Mouse (Mus musculus) heart, postnatal 4 days (tissue): ENCODE measurements around the gene Drd3. TPM values are rescaled to one million over a fixed set of nuclear protein-coding genes. Genes with fewer than 3 reads are reported as not detected.
A peak's percentile ranks its signal among the peaks of the same experiment; 100 is the strongest.

Experiments used
- DNase-seq: peaks from one replicate; pipeline ENCODE4 v3.0.0; 2021
- microRNA-seq, 2 experiments: library from miRNA; unstranded; fragments of <30 nt; microRNA quantifications; one replicate each; pipeline ENCODE4 v1.2.0; 2021 to 2022
- total RNA-seq, 2 experiments: library from RNA; stranded (reverse); gene quantifications; 2 replicates each; pipeline ENCODE4 v1.2.3; 2021

Drd3 gene
- total RNA-seq, 2 experiments from 2014 or later, result not detected

DNA sequence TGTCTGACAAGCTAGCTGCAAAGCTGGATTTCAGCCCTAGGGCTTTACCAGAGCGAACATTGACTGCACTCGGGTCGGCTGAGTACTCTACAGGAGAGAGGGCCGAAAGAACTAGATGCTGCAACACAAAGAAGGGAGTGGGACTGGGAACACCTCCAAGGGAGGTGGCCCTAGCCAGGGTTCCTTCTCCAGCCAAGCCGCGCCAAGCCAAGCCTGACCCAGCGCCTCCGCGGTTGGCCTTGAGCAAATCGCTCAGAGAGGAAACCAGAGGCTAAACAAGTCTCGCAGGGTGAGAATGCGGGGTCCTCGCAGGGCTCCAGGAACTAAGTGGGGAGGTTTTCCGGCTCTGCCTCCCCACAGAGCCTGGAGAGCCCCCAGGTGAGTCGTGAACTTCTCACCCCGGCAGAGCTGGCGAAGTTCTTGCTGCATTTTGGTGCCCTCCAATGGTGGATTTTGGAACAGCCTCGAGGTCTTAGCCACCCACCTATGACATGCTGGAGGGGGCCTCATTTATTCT, 48.0 kb downstream of the Drd3 start:
- peak; percentile 87 for DNase-seq

DNA sequence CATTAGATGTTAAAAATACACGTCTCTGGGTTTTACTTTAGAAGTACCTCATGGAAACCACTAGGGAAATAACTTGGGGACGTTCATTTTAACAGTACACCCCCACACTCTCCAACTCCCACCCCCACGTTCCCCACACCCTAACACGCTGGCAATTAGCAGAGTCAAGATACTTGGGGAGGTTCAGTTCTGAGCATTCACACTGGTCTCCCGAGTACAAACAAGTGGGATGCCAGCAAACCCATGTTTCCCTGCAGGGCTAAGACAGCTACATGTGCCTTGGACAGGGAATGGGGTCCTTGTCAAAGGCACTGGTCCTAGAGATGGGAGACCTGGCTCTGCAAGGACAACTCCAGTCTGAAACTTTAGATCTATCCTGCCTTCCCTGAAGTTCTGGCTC, 48.6 kb downstream of the Drd3 start:
- no peak for DNase-seq

DNA sequence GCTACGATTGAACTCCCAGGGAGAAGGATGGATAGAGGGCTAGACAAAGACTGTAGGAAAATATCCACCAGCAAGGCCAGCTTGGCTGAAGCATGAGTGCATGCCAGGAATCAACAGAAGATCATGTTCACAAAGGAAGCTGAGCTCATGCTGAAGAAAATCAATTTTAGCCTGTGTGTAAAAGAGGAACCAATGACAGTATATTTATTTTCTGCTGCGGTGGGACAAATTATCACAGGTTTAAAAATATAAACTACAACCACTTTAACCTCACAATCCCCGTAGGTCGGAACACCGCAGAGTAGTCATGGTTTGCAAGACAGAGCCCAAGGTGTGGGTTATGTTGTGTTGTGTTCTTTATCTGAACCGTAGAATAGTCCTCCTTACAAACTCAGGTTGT, 50.5 kb downstream of the Drd3 start:
- DNase-seq, result no peak

DNA sequence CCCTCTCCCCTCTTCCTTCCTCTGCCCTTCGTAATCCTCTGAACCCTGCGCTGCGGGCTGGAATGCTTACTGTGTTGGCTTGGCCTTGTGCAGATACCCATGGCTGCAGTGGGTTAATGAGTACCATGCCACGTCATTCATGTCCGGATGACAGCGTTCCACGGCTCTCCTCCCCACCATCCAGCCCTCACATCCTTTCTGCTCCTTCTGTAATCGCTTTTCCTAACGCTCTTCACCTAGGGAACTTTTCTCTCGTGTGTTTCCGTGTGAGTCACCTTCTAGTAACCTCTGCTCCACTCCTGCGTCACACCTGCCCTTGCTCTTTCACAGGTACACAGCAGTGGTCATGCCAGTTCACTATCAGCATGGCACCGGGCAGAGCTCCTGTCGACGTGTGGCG, 53.2 kb downstream of the Drd3 start:
- no peak for DNase-seq

DNA sequence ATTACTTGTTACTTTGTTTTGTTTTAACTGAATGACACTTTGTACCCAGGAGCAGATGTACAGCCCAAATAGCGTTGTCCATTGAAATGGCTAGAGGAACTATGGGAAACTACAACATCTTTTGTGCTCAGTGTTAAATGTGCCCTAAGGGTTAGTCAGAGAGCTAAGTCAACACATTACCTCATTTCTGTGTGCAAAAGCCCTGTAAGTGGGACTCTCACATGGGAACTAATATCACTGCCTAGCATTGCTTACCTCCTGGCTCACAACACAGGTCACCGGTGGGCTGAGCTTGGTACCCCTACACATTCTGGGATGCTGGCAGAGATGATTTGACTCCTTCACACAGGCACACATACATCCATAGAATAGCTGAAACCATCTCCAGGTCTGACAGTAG, 55.6 kb downstream of the Drd3 start:
- DNase-seq, result no peak

DNA sequence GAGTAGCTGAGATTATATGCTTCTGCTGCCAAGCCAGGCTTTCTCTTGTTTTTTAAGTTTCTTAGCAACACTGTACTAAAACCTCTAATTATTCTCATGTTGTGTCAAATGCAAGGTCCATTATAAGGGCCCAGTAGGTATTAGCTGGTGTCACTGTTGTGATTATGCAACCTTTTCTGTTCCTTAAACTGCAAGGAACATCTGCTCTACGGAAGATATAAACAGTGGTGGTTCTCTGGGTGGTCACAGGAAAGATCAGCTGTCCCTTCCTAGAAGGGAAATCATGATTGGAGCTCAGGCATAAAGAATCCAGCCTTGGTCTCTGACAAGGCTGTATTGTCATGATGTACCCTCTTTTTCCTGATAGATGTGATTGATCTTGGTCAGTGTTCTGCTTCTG, 57.6 kb downstream of the Drd3 start:
- DNase-seq, result no peak

DNA sequence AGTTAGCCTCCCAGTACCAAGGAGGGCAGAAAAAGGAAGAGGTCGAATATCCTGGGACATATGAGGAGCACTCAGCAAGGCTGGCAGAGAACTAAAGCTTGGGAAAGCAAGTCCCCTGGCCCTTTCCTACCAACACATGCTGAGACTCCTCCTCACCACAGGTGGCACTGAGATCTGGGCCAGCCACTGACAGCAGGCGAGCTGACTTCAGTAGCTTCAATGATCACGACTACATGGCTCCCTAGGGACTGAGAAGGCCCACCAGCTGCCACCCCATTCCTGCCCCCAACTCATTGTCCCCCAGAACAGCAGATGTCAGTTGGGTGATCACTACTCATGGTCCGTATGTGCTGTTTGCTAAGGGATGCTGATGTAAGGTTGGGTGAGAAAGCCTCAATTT, 60.8 kb downstream of the Drd3 start:
- no peak for DNase-seq

DNA sequence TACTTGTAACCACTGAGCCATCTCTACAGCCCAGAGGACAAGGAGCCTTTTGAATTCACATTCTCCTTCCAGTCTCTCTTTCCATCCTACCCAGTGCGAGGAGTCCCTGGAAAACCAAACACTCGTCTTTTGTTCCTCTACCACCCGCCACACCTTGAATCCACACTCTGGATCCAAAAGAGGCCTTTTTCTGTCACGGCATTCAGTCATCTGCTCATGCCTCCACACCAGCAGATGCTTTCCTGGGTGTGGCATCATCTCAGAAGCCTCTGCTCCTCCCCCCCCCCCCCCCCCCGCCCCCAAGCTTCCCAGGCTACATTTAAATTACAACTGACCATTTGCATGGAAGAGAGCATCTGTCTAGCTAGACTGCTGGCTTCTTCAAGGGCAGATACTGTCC, 62.5 kb downstream of the Drd3 start:
- DNase-seq, result no peak

DNA sequence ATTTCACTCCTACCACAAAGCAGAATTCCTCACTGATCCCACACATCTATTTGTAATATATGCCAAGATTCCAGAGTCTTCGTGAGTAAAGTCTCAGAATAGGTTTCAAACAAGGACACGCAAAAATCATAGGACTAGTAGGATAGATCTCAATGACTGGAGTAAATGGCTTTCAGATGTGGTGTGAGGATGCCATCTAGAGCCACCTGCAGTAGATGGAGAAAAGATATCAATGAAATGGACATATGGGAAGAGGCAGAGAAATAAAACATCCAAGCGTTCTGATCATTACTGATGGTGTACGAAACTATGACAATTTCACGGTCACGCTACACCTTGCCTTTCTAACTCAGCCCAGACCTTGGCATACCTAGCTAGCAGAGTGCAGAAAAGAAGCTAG, 64.6 kb downstream of the Drd3 start:
- no peak for DNase-seq

DNA sequence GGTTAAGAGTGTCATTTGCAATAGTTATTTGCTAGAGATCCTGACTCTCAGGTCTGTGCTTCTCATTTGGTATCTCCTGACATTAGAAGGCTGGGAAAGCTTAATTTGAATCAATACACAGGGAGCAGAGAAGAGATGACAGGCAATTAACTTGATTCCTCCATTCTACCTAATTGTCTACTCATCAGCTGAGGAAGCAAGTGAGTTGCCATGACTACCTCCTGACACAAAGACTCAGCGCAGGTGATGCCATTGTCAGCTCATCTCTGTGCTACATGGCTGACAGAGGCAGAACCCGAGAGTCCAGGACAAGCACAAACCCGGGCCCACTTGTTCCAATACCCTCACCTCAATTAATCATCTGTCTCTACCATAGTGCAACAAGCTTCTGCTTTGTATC, 73.7 kb downstream of the Drd3 start:
- DNase-seq, result no peak

DNA sequence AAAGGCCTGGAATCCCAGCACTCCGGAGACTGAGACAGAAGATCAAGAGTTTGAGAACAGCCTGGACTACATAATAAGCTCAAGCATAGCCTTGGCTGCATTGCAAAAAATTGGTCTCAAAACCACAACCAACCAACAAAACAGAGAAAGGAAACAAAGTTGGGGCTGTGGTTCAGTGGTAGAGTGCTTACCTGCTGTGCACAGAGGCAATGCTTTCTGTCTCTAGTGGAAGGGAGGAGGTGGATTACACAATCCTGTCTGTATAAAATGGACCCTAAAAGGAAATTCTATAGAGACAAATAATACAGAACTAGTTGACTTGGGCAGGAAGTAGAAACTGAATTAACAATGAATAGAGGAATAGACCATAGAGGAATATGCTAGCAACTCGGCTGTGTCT, 78.1 kb downstream of the Drd3 start:
- no peak for DNase-seq

DNA sequence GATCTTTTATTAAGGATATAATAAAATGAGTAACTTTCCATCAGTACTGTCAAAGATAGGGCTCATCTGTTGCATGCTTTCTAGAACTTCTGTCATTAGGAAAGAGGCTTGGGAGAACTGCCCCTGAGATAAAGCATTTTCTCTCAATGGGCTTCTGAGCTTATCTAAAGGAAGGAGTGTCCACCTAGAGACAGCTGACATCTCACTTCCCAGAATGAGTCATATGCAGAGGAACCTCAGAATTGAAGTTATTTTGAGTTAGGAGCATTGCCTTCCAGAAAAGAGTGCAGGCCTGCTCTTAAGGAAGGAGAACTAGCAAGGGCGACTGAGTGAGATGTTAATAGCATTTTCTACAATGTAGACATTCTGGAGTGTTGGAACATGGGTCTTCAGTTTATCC, 87.4 kb downstream of the Drd3 start:
- no peak for DNase-seq

DNA sequence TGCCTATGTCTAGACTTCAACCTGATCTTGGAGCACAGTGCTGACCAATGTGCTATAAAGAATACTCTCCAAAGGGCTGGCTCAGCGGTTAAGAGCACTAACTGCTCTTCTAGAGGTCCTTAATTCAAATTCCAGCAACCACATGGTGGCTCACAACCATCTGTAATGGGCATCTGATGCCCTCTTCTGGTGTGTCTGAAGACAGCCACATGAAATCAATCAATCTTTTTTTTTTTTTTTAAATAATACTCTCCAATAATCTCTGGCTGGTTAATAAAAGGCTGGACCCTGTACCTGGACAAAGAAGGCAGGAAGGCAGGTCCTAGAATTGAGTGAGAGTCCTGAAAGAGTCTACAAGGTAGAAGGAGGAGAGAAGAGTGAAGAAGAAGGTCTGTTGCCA, 96.0 kb downstream of the Drd3 start:
- DNase-seq, result no peak

DNA sequence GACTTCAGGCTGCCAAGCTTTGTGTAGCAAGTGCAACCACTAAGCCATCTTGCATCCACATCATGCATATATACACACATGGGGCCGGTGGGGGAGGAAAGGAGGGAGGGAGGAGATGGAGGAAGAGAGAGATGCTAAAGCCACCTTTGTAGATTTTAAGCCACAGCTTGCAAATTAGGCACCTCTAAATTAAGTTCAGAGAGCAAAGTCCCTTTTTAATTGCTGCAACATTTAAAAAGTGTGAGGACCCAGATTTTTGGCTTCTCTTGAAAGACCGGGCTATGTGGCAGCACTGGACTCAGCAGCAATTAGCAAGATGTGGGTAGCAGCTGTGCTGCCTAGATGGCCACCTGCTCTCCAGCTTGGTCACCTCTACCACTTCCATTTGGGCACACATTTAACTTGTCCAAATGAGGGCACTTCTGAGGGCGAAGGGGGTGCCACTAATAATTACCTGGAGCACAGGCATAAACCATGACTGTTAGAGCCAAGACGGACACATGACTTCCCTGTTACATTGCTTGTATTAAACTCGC, 105.2 kb downstream of the Drd3 start:
- DNase-seq, result no peak

DNA sequence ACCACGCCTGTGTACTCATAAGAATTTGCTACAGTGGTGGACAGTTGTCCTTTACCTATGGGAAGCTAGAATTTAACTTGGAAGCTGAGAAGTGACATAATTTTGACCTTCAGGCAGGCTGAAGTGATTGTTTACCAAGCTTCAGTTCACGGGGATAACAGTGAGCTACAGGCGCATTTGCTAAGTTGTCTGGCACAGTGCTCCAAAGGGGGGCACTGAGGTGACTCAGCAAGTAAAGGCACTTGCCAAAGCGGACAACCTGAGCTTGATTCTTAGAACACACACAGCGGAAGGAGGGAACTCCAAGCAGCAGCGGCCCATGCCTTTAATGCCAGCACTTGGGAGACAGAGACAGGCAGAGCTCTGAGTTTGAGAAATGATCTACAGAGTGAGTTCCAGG, 106.8 kb downstream of the Drd3 start:
- DNase-seq, result no peak

DNA sequence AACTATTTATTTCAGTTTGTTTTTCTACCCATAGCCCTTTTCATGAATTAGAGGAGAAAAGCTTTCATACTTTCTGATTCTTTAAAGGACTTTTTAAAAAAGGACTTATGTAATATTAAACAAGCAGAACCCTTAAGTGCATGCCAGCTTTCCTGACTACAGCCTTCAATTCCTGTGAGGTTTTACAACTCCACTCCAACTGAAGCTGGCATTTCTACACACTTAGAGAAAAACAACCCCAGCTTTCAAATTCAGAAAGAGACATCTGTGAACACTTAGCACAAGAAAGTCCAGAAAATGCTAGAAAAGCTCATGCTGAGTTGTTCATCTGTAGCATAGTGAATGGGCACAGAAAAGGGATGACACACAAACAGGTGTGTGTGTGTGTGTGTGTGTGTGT, 116.0 kb downstream of the Drd3 start:
- no peak for DNase-seq

DNA sequence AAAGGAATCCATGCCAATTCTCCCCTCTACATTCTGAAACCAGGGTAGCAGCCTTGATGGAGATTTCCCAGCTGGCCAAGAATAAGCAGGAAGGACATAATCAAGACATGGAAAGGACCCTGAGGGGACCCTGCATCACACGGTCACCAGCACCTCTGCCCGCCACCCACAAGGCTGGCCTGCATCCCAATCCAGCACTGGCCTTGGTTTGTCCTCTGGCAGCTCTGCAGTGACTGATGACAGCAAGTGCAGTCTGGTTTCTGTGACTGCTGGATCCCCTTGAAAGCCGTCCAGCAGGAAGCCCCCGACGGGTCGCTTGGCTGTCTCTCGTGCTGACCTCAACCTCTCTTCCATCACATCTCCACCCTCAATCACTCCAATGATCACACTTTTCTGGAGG, 117.6 kb downstream of the Drd3 start:
- peak; percentile 50 for DNase-seq

Small RNA genes lying within 50 kb of the gene (microRNA-seq; reads per million reads assigned to microRNA genes)
- gene Gm25996, result 0 reads per million in 2 experiments

Other genes starting within 250 kb of the Drd3 start
- gene Tigit, start 89.9 kb upstream of the Drd3 start, total RNA-seq, result not detected
- 1 to 10 TPM; 1.2 to 2.0 TPM for gene Ccdc191, start 135.8 kb downstream of the Drd3 start, total RNA-seq
- gene Qtrt2, start 172.8 kb downstream of the Drd3 start, total RNA-seq, result 10 to 100 TPM; 23.2 to 29.8 TPM
- 1 to 10 TPM; 1.8 to 2.2 TPM for gene Zdhhc23, start 225.8 kb downstream of the Drd3 start, total RNA-seq